Mouse (Mus musculus) forebrain, embryonic 13.5 days (tissue): ENCODE measurements at regions not wholly inside any gene's neighbourhood (a gene's known extent, or its start where the extent isn't known, plus 50 kb on each side); places are given as distances from the start of the nearest gene placed in this dataset.

Experiments used
- ATAC-seq: fragments of 200-750 bp; cut with Nextera tagmentation; 2 replicates; pipeline ENCODE4 v1.8.0; 2017
- H3K27ac ChIP-seq: fragments of 300-500 bp; sonication (generic); 2 replicates; pipeline ENCODE4 v1.5.1; 2015; ENCODE audit warnings: inconsistent platforms, mild to moderate bottlenecking, moderate library complexity
- H3K27me3 ChIP-seq: fragments of 300-500 bp; sonication (generic); 2 replicates; pipeline ENCODE4 v1.6.1; 2015; ENCODE audit warnings: mild to moderate bottlenecking, inconsistent platforms
- H3K36me3 ChIP-seq: fragments of 300-500 bp; sonication (generic); 2 replicates; pipeline ENCODE4 v1.6.1; 2015; ENCODE audit warnings: mild to moderate bottlenecking, inconsistent platforms; ENCODE audit not compliant: poor library complexity, severe bottlenecking
- H3K4me1 ChIP-seq: fragments of 300-500 bp; sonication (generic); 2 replicates; pipeline ENCODE4 v1.6.1; 2015; ENCODE audit warnings: inconsistent platforms
- H3K4me2 ChIP-seq: fragments of 300-500 bp; sonication (generic); 2 replicates; pipeline ENCODE4 v1.6.1; 2015; ENCODE audit warnings: inconsistent platforms, mild to moderate bottlenecking, moderate library complexity
- H3K4me3 ChIP-seq: fragments of 300-500 bp; sonication (generic); 2 replicates; pipeline ENCODE4 v1.5.1; 2015; ENCODE audit warnings: mild to moderate bottlenecking, inconsistent platforms
- H3K9ac ChIP-seq: fragments of 300-500 bp; sonication (generic); 2 replicates; pipeline ENCODE4 v1.6.1; 2015; ENCODE audit warnings: mild to moderate bottlenecking, inconsistent platforms
- H3K9me3 ChIP-seq: fragments of 300-500 bp; sonication (generic); replicated peaks from 2 replicates; pipeline ENCODE4 v1.6.1; 2016; ENCODE audit warnings: inconsistent platforms
- WGBS: fragments of 180-500 bp; shearing (Covaris S2); methylation state at CpG from one replicate; pipeline ENCODE4 v1.1.7; 2015; 5-methylcytosine and 5-hydroxymethylcytosine counted together

GRCm38 (mm10) chr19:27498278-27498677 lies 68.7 kb upstream of the Pum3 start:
- H3K4me1 ChIP-seq, result no peaks in the 10 kb centered on the region
- no peaks in the 10 kb centered on the region; the same call in 1 of the 2 replicates for H3K9me3 ChIP-seq
- 84% methylated on average over 4 of the region's 4 CpGs for WGBS
- H3K27ac ChIP-seq, result no peak overlapping the region
- H3K36me3 ChIP-seq, result no peaks in the 10 kb centered on the region
- H3K4me3 ChIP-seq, result no peak overlapping the region
- no peak for ATAC-seq
- no peak overlapping the region for H3K4me2 ChIP-seq
- H3K27me3 ChIP-seq, result no peaks in the 10 kb centered on the region
- H3K9ac ChIP-seq, result no peak overlapping the region

- 89% methylated on average over 8 of the region's 8 CpGs for WGBS
- ATAC-seq, result no peak
- Histone ChIP-seq H3K27ac (no peak overlapping the region), H3K9ac (no peak overlapping the region), H3K4me1 (no peaks in the 10 kb centered on the region), H3K36me3 (no peaks in the 10 kb centered on the region), H3K9me3 (no peaks in the 10 kb centered on the region), H3K27me3 (no peaks in the 10 kb centered on the region), H3K4me3 (no peak overlapping the region), H3K4me2 (no peak overlapping the region)
Measured at GRCm38 (mm10) chr19:27492468-27492867, 62.8 kb upstream of the Pum3 start.

GRCm38 (mm10) chr19:27491873-27492272 lies 62.2 kb upstream of the Pum3 start:
- Histone ChIP-seq H3K27ac (no peak overlapping the region), H3K36me3 (no peaks in the 10 kb centered on the region), H3K9me3 (no peaks in the 10 kb centered on the region), H3K27me3 (no peaks in the 10 kb centered on the region), H3K4me1 (no peaks in the 10 kb centered on the region), H3K9ac (no peak overlapping the region), H3K4me3 (no peak overlapping the region), H3K4me2 (no peak overlapping the region)
- WGBS, result 89% methylated on average over 5 of the region's 5 CpGs
- no peak for ATAC-seq

GRCm38 (mm10) chr19:27489053-27489452 lies 59.4 kb upstream of the Pum3 start:
- Histone ChIP-seq H3K4me1 (no peaks in the 10 kb centered on the region), H3K27me3 (no peaks in the 10 kb centered on the region), H3K4me2 (no peak overlapping the region), H3K4me3 (no peak overlapping the region), H3K36me3 (no peaks in the 10 kb centered on the region), H3K27ac (no peak overlapping the region), H3K9ac (no peak overlapping the region), H3K9me3 (no peaks in the 10 kb centered on the region)
- ATAC-seq, result no peak
- 81% methylated on average over 4 of the region's 4 CpGs for WGBS
